Mouse (Mus musculus) lung, embryonic 15.5 days (tissue): Measurements from ENCODE around the gene Trex1. TPM values are rescaled to one million over a fixed set of nuclear protein-coding genes. Genes with fewer than 3 reads are reported as not detected.

ENCODE experiments used
- ATAC-seq: fragments of 200-750 bp; cut with Nextera tagmentation; 2 replicates; pipeline ENCODE4 v1.8.0; 2017; ENCODE audit warnings: moderate number of reproducible peaks, borderline replicate concordance; ENCODE audit not compliant: low FRiP score, low TSS enrichment; ENCODE audit errors: extremely low read depth
- H3K27ac ChIP-seq: fragments of 300-500 bp; sonication (generic); 2 replicates; pipeline ENCODE4 v1.5.1; 2015; ENCODE audit warnings: moderate library complexity, mild to moderate bottlenecking, inconsistent platforms
- H3K27me3 ChIP-seq: fragments of 300-500 bp; sonication (generic); 2 replicates; pipeline ENCODE4 v1.6.1; 2015; ENCODE audit warnings: inconsistent platforms
- H3K36me3 ChIP-seq: fragments of 300-500 bp; sonication (generic); 2 replicates; pipeline ENCODE4 v1.6.1; 2015; ENCODE audit warnings: inconsistent platforms
- H3K4me1 ChIP-seq: fragments of 300-500 bp; sonication (generic); 2 replicates; pipeline ENCODE4 v1.6.1; 2015; ENCODE audit warnings: inconsistent platforms
- H3K4me2 ChIP-seq: fragments of 300-500 bp; sonication (generic); 2 replicates; pipeline ENCODE4 v1.6.1; 2015; ENCODE audit warnings: inconsistent platforms, mild to moderate bottlenecking, moderate library complexity
- H3K4me3 ChIP-seq: fragments of 300-500 bp; sonication (generic); 2 replicates; pipeline ENCODE4 v1.5.1; 2015; ENCODE audit warnings: mild to moderate bottlenecking, inconsistent platforms
- H3K9ac ChIP-seq: fragments of 300-500 bp; sonication (generic); 2 replicates; pipeline ENCODE4 v1.6.1; 2015; ENCODE audit warnings: inconsistent platforms
- H3K9me3 ChIP-seq: fragments of 300-500 bp; sonication (generic); 2 replicates; pipeline ENCODE4 v1.6.1; 2016; ENCODE audit warnings: inconsistent platforms
- WGBS: fragments of 180-500 bp; shearing (Covaris S2); methylation state at CpG from one replicate; pipeline ENCODE4 v1.1.7; 2015; 5-methylcytosine and 5-hydroxymethylcytosine counted together
- polyA plus RNA-seq: library from polyadenylated mRNA; unstranded; fragments of >200 nt; fragmentation: Nextera tagmentation; extraction: Ambion mirVana; gene quantifications from 2 replicates; pipeline ENCODE4 v1.2.1, GENCODE M21; 2015

The Trex1 gene
- polyA plus RNA-seq, 1 experiment from 2014 or later: 14.0 TPM

DNA sequence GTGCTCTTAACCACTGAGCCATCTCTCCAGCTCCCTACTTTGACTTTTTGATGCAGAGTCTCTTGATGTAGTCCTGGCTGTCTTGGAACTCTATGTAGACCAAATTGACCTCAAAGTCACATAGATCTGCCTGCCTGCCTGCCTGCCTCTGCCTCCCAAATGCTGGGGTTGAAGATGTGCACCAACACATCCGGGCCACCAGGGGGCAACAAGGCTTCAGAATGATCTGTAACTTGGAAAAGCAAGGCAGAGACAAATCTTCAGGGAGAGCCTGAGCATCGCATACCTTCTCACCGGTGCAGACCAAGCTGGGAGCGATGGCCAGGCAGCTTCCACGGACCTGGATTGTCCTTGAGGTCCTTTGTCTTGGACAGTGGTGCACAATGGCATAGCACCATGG is 13.2 kb downstream of the Trex1 start:
- 34% methylated on average over 5 of the region's 5 CpGs for WGBS
- Histone ChIP-seq H3K9me3 (no peaks in the 10 kb centered on the region), H3K27me3 (no peaks in the 10 kb centered on the region), H3K4me1 (no peaks in the 10 kb centered on the region), H3K36me3 (peaks cover 3% of the 10 kb centered on the region; the same call in 1 of the 2 replicates), H3K4me2 (no peak overlapping the region), H3K9ac (no peak overlapping the region), H3K4me3 (no peak overlapping the region), H3K27ac (no peak overlapping the region)
- ATAC-seq: no peak

DNA sequence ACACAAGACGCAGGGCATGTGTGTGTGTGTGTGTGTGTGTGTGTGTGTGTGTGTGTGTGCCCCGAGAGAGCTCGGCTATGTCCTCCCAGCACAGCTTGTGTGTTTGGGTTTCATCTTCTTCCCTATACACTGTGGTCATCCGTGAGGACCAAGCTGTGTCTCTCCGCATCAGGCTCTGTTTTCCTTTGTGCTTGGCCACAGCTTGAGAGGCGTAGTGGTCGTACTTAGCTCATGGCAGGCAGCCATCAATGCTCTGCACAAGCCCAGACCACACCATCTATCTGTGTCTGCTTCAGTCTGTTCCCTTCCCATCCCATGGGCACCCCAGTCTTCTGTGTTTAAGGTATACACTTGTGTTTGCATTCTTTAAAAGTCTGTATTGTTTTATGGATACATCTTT is 18.2 kb downstream of the Trex1 start:
- no peak; the same call in 1 of the 2 replicates for ATAC-seq
- Histone ChIP-seq H3K27ac (peak overlapping the region; percentile 51), H3K36me3 (peaks cover 3% of the 10 kb centered on the region; the same call in 1 of the 2 replicates), H3K9ac (no peak overlapping the region), H3K4me2 (peak overlapping the region; percentile 66; the same call in 1 of the 2 replicates), H3K27me3 (no peaks in the 10 kb centered on the region), H3K9me3 (no peaks in the 10 kb centered on the region), H3K4me3 (no peak overlapping the region), H3K4me1 (peaks cover 30% of the 10 kb centered on the region)
- 40% methylated on average over 7 of the region's 7 CpGs for WGBS

DNA sequence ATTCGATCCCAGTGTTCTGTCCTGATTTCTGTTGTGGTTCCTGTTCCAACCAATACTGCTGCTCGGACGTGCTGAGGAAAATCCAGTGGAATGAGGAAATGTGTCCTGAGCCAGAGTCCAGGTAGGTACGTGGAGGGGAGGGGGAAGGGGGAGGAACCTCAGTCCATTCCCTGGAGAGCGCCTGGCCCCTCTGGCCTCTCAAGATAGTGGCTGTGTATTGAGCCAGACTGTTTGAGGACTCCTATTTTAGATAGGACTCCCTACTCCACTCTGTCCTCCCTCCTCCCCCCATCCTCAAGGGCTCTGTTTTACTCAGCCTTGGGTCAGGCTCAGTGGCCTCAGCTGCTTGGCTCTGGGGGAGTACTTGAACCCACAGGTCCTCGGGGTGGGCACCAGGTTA is 18.6 kb downstream of the Trex1 start:
- peak overlapping the region; percentile 66 for H3K4me2 ChIP-seq
- 45% methylated on average over 6 of the region's 6 CpGs for WGBS
- H3K9ac ChIP-seq: 0 out of 2 replicates have a peak overlapping the region, but pooled peaks have one; percentile 22
- H3K36me3 ChIP-seq: peaks cover 3% of the 10 kb centered on the region; the same call in 1 of the 2 replicates
- peak; percentile 62 for ATAC-seq
- no peaks in the 10 kb centered on the region for H3K9me3 ChIP-seq
- peaks cover 30% of the 10 kb centered on the region for H3K4me1 ChIP-seq
- H3K4me3 ChIP-seq: no peak overlapping the region
- H3K27ac ChIP-seq: peak overlapping the region; percentile 51
- H3K27me3 ChIP-seq: no peaks in the 10 kb centered on the region

DNA sequence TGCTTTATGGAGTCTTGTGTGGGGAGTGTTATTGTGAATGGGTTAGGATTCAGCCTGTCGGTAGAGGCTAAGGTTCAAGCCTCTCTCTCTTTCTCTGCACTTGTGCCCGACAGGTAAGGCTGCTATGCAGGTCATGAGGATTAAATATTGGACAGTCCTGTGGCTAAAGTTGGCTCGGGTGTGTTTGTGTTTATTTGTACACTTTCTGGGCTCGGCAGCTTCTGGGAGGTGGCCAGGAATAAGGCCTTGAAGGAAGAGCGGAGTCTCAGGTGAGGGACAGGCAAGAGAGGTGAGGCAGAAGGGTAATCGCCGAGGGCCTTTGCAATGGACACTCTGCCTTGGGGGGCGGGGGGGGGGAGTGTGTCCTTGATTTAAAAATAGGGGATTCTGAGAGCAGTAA is 19.3 kb downstream of the Trex1 start:
- WGBS: 62% methylated on average over 8 of the region's 8 CpGs

DNA sequence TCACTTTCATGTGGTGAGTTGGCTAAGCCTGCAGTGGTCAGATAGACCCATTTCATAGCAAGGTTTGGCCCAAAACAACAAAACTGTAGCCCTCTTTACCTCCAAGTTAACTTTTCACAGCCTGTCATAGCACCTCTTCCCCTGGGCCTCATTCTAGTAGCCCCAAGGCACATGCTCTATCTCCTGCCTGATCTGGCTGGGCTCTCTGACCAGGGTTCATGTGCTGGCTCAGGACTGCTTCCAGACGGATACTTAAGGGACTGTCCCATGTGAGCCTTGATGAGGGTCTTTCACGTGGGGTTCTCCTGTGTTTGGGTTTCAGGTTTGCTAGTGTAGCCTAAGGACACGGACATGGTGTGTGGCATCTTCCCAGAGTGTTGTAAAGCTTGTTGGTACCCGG is 19.9 kb downstream of the Trex1 start:
- Histone ChIP-seq H3K4me2 (peak overlapping the region; percentile 66), H3K9ac (peak overlapping the region; percentile 85; the same call in 1 of the 2 replicates), H3K9me3 (no peaks in the 10 kb centered on the region), H3K4me1 (peaks cover 30% of the 10 kb centered on the region), H3K27me3 (no peaks in the 10 kb centered on the region), H3K27ac (no peak overlapping the region), H3K36me3 (peaks cover 3% of the 10 kb centered on the region; the same call in 1 of the 2 replicates), H3K4me3 (peak overlapping the region; percentile 86; the same call in 1 of the 2 replicates)
- ATAC-seq: no peak
- WGBS: 79% methylated on average over 4 of the region's 4 CpGs

More for the DNA sequence above, 19.3 kb downstream of the Trex1 start:
- Histone ChIP-seq H3K4me1 (peaks cover 30% of the 10 kb centered on the region), H3K4me3 (no peak overlapping the region), H3K9me3 (no peaks in the 10 kb centered on the region), H3K27ac (peak overlapping the region; percentile 51), H3K36me3 (peaks cover 3% of the 10 kb centered on the region; the same call in 1 of the 2 replicates), H3K27me3 (no peaks in the 10 kb centered on the region), H3K4me2 (peak overlapping the region; percentile 66), H3K9ac (0 out of 2 replicates have a peak overlapping the region, but pooled peaks have one; percentile 22)
- no peak for ATAC-seq

DNA sequence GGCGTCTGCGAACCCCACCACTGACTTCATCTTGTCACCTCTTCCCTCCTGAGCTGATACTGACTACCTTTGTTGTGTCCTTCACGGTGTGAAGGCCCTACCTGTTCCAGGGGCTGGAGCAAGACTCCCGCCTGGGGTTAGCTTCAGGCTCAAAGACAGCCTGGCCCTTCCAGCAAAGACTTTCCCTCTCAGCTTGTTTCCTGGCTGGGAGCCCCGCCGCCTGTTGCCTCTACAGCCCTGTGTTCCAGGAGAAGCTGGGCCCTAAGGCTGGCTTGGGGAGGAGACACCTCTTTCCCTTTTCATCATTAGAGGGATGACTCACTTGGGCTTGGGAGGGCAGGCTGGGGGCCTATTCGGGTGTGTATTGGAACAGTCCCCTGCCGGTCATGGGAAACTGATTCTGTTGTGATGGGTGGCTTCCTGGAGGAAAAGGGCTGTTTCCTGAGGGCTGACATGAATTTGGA is 20.6 kb downstream of the Trex1 start:
- WGBS: 11% methylated on average over 8 of the region's 8 CpGs
- no peaks in the 10 kb centered on the region for H3K36me3 ChIP-seq
- peak overlapping the region; percentile 85 for H3K9ac ChIP-seq
- peak overlapping the region; percentile 86 for H3K4me3 ChIP-seq
- peak overlapping the region; percentile 85 for H3K27ac ChIP-seq
- ATAC-seq: peak; percentile 69; the same call in 1 of the 2 replicates
- H3K4me1 ChIP-seq: peaks cover 30% of the 10 kb centered on the region
- no peaks in the 10 kb centered on the region for H3K9me3 ChIP-seq
- H3K4me2 ChIP-seq: peak overlapping the region; percentile 66
- H3K27me3 ChIP-seq: no peaks in the 10 kb centered on the region

DNA sequence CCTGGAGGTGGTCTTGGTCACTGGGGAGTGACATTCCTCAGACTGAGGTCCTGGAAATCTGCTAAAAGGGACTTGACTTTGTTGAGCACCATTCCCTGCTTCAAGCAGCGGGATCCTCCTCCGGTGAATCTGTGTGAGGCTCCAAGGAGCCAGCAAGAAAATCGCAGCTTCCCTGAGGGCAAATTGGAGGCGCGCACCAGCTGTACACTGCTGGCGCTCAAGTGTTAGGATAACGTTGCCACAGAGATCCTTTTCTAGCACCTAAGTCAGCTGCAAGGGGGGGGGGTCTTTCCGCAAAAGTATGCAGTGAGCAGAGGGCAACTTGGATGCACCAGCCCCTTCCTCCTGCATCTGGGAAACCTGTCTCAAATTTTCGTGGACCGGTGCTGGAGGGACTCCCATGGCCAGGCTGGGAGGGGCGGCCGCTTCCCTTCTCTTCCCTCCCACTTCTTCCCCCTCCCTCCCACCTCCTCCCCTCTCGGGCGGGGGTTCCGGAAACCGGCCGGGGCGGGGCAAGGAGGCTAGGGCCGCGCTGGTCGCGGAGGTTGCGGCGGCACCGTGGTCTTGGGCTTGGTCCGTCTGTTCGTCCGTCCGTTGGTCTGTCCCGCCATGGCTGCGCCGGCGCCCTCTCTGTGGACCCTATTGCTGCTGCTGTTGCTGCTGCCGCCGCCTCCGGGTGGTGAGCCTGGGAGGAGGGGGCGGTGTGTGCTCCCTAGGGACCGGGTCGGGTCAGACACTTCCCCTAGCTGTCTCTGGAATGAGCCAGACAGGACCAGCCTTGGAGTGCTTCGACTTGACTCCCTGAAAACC is 21.2 kb downstream of the Trex1 start, which contains the start of gene Shisa5:
Shisa5 (plus strand) TSS at position 480 of the 810 bp plus-strand sequence.
- peak; percentile 92 for ATAC-seq
- under 1% methylated on average over 40 of the region's 40 CpGs for WGBS
- H3K9ac ChIP-seq: peak within 1 kb of the TSS; percentile 85
- H3K27ac ChIP-seq: peak within 1 kb of the TSS; percentile 85
- H3K9me3 ChIP-seq: no peaks in the 10 kb centered on the region
- H3K27me3 ChIP-seq: no peaks in the 10 kb centered on the region
- peaks cover 30% of the 10 kb centered on the region for H3K4me1 ChIP-seq
- peak within 1 kb of the TSS; percentile 86 for H3K4me3 ChIP-seq
- H3K4me2 ChIP-seq: peak within 1 kb of the TSS; percentile 66
- H3K36me3 ChIP-seq: no peaks in the 10 kb centered on the region

DNA sequence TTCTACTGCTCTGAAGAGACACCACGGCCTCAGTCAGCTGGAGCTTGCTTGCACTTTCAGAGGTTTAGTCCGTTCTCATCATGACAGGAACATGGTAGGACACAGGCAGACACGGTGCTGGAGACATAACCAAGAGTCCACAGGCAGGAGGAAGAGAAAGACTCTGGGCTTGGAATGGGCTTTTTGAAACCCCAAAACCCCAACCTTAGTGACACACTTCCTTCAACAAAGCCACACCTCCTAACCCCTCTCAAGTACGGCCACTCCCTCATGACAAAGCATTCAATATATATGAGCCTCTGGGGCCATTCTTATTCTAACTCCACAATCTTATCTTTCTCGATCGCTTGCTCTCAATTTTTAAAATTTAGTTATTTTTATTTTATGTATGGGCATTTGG is 27.1 kb downstream of the Trex1 start:
- Histone ChIP-seq H3K9me3 (no peaks in the 10 kb centered on the region), H3K9ac (no peak overlapping the region), H3K4me1 (no peaks in the 10 kb centered on the region), H3K4me3 (no peak overlapping the region), H3K36me3 (no peaks in the 10 kb centered on the region), H3K27ac (no peak overlapping the region), H3K4me2 (no peak overlapping the region), H3K27me3 (no peaks in the 10 kb centered on the region)
- no peak for ATAC-seq
- 74% methylated on average over 6 of the region's 6 CpGs for WGBS

DNA sequence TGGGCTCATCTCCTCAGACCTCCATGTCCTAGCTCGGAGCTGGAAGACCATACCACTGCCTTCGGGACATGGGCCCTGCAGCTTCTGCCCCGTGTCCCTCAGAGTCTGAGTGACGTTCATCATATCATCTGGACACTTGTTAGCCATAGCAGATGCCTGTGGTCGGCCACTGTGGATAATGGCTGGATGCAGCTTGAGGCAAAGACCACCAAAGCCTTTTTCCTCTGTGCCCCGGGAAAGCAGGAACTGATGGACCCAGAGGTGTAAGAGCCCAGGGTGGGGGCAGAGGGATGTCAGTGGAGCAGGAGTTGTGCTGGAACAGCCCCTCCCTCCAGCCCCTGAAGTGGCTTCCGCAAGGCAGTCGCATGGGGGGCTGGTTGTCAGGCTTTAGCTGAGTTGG is 27.8 kb downstream of the Trex1 start:
- H3K4me2 ChIP-seq: no peak overlapping the region
- H3K9me3 ChIP-seq: no peaks in the 10 kb centered on the region

DNA sequence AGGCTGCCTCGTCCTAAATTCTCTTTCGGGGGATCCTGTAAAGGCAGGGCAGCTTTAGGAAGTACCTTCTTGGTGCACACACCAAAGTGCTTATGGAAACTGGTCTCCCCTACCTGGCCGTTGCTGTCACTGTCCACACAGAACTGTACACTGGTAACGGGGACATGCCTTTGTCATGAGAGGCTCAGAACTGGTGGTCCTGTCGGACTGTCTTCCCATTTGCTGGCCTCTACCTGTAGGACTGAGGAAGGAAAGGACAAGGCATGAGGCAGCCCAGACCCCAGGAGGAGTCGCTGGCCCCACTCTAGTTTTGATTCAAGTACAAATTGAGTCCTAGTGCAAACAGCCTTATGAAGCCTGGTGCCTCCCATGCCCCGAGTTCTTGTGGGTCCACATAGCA is 28.5 kb downstream of the Trex1 start:
- H3K9me3 ChIP-seq: no peaks in the 10 kb centered on the region
- H3K4me3 ChIP-seq: no peak overlapping the region
- ATAC-seq: no peak
- H3K36me3 ChIP-seq: no peaks in the 10 kb centered on the region
- no peak overlapping the region for H3K4me2 ChIP-seq
- H3K9ac ChIP-seq: no peak overlapping the region
- H3K27me3 ChIP-seq: no peaks in the 10 kb centered on the region
- 86% methylated on average over 7 of the region's 7 CpGs for WGBS
- H3K27ac ChIP-seq: no peak overlapping the region
- H3K4me1 ChIP-seq: no peaks in the 10 kb centered on the region

More for the DNA sequence above, 27.8 kb downstream of the Trex1 start:
- no peak for ATAC-seq
- no peak overlapping the region for H3K4me3 ChIP-seq
- no peak overlapping the region for H3K9ac ChIP-seq
- H3K4me1 ChIP-seq: no peaks in the 10 kb centered on the region
- no peaks in the 10 kb centered on the region for H3K36me3 ChIP-seq
- 63% methylated on average over 8 of the region's 8 CpGs for WGBS
- no peaks in the 10 kb centered on the region for H3K27me3 ChIP-seq
- H3K27ac ChIP-seq: no peak overlapping the region

DNA sequence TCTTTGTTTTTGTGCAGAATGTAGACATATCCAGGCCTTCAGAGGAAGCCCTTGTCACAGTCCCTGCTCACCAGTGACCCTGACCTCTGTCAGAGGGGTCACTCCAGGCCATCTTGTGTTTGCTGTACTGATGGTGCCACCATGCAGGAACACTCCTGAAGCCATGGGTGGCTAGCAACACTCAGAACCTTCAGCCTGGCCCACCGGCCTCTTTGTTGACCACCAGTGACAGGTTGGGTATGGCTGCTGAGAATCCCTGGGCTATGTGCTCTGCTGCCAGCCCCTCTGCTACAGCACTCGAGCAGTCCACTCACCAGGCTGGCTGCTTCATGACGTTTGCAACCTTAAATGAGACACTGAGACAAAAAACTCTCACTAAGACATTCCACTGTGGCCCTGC is 29.2 kb downstream of the Trex1 start:
- ATAC-seq: no peak
- Histone ChIP-seq H3K36me3 (no peaks in the 10 kb centered on the region), H3K4me3 (no peak overlapping the region), H3K4me2 (no peak overlapping the region), H3K9ac (no peak overlapping the region), H3K9me3 (no peaks in the 10 kb centered on the region), H3K4me1 (no peaks in the 10 kb centered on the region), H3K27ac (no peak overlapping the region), H3K27me3 (no peaks in the 10 kb centered on the region)
- WGBS: 51% methylated on average over 3 of the region's 3 CpGs

DNA sequence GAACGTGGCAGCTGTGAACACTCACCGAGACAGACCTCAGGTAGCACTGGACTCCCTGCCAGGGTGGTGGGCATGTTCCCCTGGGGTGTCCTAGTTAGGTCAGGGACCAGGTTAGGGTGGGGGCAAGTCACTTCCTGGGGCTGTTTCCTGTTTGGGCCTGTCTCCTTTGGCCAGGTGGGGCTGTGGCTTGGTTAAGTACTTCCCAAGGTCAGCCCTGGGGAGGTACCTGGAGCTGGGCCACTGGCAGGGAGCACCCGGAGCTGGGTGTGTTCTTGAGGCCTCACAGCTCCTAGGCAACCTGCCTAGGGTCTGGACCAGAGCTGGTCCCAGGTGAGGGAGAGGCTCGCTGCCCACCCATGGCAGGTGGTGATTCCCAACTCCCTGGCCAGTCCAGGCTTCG is 30.6 kb downstream of the Trex1 start:
- H3K9me3 ChIP-seq: no peaks in the 10 kb centered on the region
- no peak overlapping the region for H3K9ac ChIP-seq
- whole genome bisulfite sequencing: 77% methylated on average over 5 of the region's 5 CpGs
- no peak for ATAC-seq
- H3K27me3 ChIP-seq: no peaks in the 10 kb centered on the region
- H3K36me3 ChIP-seq: no peaks in the 10 kb centered on the region
- no peak overlapping the region for H3K4me3 ChIP-seq
- H3K4me1 ChIP-seq: no peaks in the 10 kb centered on the region
- no peak overlapping the region for H3K4me2 ChIP-seq
- H3K27ac ChIP-seq: no peak overlapping the region
